Mouse (Mus musculus): ENCODE results near the gene Ubp1. TPM values are rescaled to one million over a fixed set of nuclear protein-coding genes. Genes with fewer than 3 reads are reported as not detected.

The Ubp1 gene
- polyA plus RNA-seq, 1 experiment from 2014 or later: 37.6 TPM

DNA sequence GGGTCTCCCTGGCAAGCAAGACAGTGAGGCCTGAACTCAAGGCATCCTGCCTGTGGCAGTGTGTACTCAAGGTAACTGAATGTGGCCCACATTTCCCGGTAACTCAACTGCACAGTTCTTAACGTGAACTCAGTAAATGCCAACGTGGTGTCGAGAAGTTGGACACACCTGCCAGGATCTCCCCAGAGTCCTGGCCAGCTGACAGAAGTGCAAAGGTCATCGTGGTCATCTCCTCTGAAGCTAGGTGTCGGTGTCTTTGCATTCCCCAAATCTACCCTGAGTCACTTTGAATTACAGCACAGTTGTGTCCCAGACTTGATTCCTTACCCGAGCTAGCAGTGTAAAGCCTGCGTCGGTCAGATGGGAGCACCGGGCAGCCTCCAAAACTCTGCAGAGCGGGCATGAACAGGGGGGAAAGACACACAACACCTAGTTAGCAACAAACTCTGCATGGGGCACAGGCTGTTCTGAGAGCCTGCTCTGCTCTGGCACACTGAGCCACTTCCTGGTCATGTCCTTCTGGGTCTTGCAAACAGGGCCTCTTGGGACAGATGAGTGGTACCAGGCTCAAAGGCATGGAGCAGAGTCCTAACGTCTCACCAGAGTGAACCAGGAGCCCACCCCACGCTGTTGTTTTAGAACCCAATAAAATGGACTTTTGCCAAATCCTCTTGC is 54.3 kb downstream of the Ubp1 start:
- peaks cover 43% of the 10 kb centered on the region for H3K36me3 ChIP-seq
- no peak overlapping the region for H3K9ac ChIP-seq (replicated peaks)
- H3K27me3 ChIP-seq: no peaks in the 10 kb centered on the region
- no peak overlapping the region for H3K27ac ChIP-seq
- H3K4me1 ChIP-seq (replicated peaks): peaks cover 14% of the 10 kb centered on the region
- ATAC-seq: no peak
- WGBS: 88% methylated on average over 13 of the region's 13 CpGs
- H3K4me2 ChIP-seq (replicated peaks): no peak overlapping the region
- no peak overlapping the region for H3K4me3 ChIP-seq (replicated peaks)
- no peaks in the 10 kb centered on the region for H3K9me3 ChIP-seq

GRCm38 (mm10) chr9:113990547-113991248 is 60.0 kb downstream of the Ubp1 start:
- ATAC-seq: peak; percentile 77
- Histone ChIP-seq H3K27ac (no peak overlapping the region), H3K36me3 (peaks cover 12% of the 10 kb centered on the region), H3K4me1 (replicated peaks) (no peaks in the 10 kb centered on the region), H3K4me2 (replicated peaks) (peak overlapping the region; percentile 38), H3K4me3 (replicated peaks) (no peak overlapping the region), H3K9me3 (no peaks in the 10 kb centered on the region), H3K9ac (replicated peaks) (no peak overlapping the region), H3K27me3 (no peaks in the 10 kb centered on the region)
- 29% methylated on average over 18 of the region's 18 CpGs for WGBS

GRCm38 (mm10) chr9:113992810-113993209 is 62.1 kb downstream of the Ubp1 start:
- no peak for ATAC-seq
- no peaks in the 10 kb centered on the region for H3K27me3 ChIP-seq
- no peak overlapping the region for H3K4me3 ChIP-seq (replicated peaks)
- H3K4me2 ChIP-seq (replicated peaks): no peak overlapping the region
- H3K36me3 ChIP-seq: peaks cover 5% of the 10 kb centered on the region; the same call in 1 of the 2 replicates
- H3K9me3 ChIP-seq: no peaks in the 10 kb centered on the region
- 90% methylated on average over 7 of the region's 7 CpGs for WGBS
- H3K9ac ChIP-seq (replicated peaks): no peak overlapping the region
- no peak overlapping the region for H3K27ac ChIP-seq
- no peaks in the 10 kb centered on the region for H3K4me1 ChIP-seq (replicated peaks)

DNA sequence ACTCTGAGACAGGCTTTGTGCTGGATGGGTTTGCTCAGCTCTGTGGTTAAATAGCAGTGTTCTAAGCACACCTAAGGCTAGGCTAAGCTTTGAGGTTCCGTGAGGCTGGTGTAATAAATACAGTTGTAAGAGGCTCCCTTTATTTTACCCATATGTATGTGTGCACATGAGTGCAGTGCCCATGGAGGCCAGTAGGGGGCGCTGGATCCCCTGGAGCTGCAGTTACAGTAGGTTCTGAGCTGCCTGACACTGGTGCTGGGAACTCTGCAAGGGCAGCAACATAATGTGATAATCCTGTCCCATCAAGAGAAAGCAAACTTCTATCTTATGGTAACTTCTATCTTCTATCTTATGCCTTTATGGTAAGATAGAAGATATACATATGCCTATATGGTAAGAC is 67.6 kb downstream of the Ubp1 start:
- no peak overlapping the region for H3K4me3 ChIP-seq (replicated peaks)
- no peak overlapping the region for H3K9ac ChIP-seq (replicated peaks)
- H3K27me3 ChIP-seq: no peaks in the 10 kb centered on the region
- no peak overlapping the region for H3K4me2 ChIP-seq (replicated peaks)
- ATAC-seq: no peak
- no peaks in the 10 kb centered on the region for H3K4me1 ChIP-seq (replicated peaks)
- WGBS: 63% methylated on average over 2 of the region's 2 CpGs
- H3K27ac ChIP-seq: no peak overlapping the region
- H3K9me3 ChIP-seq: no peaks in the 10 kb centered on the region
- H3K36me3 ChIP-seq: peaks cover 35% of the 10 kb centered on the region

- Histone ChIP-seq H3K27ac (no peak overlapping the region), H3K27me3 (no peaks in the 10 kb centered on the region), H3K4me2 (replicated peaks) (no peak overlapping the region), H3K9me3 (no peaks in the 10 kb centered on the region), H3K36me3 (peaks cover 9% of the 10 kb centered on the region), H3K4me3 (replicated peaks) (no peak overlapping the region), H3K4me1 (replicated peaks) (no peaks in the 10 kb centered on the region), H3K9ac (replicated peaks) (no peak overlapping the region)
- 79% methylated on average over 9 of the region's 9 CpGs for WGBS
- ATAC-seq: no peak
Measured at GRCm38 (mm10) chr9:114006801-114007200, 76.1 kb downstream of the Ubp1 start.

- H3K27me3 ChIP-seq: no peaks in the 10 kb centered on the region
- H3K4me1 ChIP-seq (replicated peaks): no peaks in the 10 kb centered on the region
- H3K36me3 ChIP-seq: peaks cover 6% of the 10 kb centered on the region; the same call in 1 of the 2 replicates
- no peak overlapping the region for H3K9ac ChIP-seq (replicated peaks)
- WGBS: 91% methylated on average over 9 of the region's 9 CpGs
- H3K9me3 ChIP-seq: no peaks in the 10 kb centered on the region
- no peak for ATAC-seq
- H3K4me2 ChIP-seq (replicated peaks): no peak overlapping the region
- no peak overlapping the region for H3K4me3 ChIP-seq (replicated peaks)
- no peak overlapping the region for H3K27ac ChIP-seq
Measured at GRCm38 (mm10) chr9:114007850-114008350, 77.2 kb downstream of the Ubp1 start.

DNA sequence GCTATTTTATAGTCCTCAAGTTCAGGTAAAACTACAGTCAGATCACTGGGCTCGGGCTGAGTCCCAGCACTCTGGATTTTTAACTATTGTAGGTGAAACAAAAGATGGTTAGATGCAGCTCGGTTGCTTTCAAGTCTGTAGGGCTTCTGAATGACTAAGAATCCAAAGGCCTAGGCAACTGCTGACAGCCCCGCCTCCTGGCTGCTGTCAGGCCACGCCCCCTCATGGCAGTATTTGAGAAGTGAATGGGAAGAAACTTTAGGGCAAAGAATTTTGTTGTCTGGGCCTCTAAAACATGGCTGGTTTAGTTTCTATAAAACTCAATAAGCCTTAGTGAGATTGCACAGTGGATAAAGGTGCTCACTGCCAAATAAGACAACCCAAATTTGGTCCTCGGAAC is 78.8 kb downstream of the Ubp1 start:
- no peaks in the 10 kb centered on the region for H3K9me3 ChIP-seq
- peaks cover 13% of the 10 kb centered on the region; the same call in 1 of the 2 replicates for H3K36me3 ChIP-seq
- H3K27me3 ChIP-seq: no peaks in the 10 kb centered on the region
- H3K9ac ChIP-seq (replicated peaks): no peak overlapping the region
- WGBS: 41% methylated on average over 5 of the region's 5 CpGs
- H3K4me1 ChIP-seq (replicated peaks): no peaks in the 10 kb centered on the region
- no peak for ATAC-seq
- no peak overlapping the region for H3K4me3 ChIP-seq (replicated peaks)
- H3K27ac ChIP-seq: no peak overlapping the region
- H3K4me2 ChIP-seq (replicated peaks): no peak overlapping the region

GRCm38 (mm10) chr9:114011203-114011602 is 80.5 kb downstream of the Ubp1 start:
- H3K9me3 ChIP-seq: no peaks in the 10 kb centered on the region
- 73% methylated on average over 18 of the region's 18 CpGs for WGBS
- H3K4me3 ChIP-seq (replicated peaks): no peak overlapping the region
- H3K36me3 ChIP-seq: peaks cover 13% of the 10 kb centered on the region; the same call in 1 of the 2 replicates
- no peak overlapping the region for H3K4me2 ChIP-seq (replicated peaks)
- ATAC-seq: no peak
- H3K27me3 ChIP-seq: no peaks in the 10 kb centered on the region
- H3K9ac ChIP-seq (replicated peaks): no peak overlapping the region
- no peaks in the 10 kb centered on the region for H3K4me1 ChIP-seq (replicated peaks)
- no peak overlapping the region for H3K27ac ChIP-seq

GRCm38 (mm10) chr9:114014034-114014433 is 83.3 kb downstream of the Ubp1 start:
- Histone ChIP-seq H3K9me3 (no peaks in the 10 kb centered on the region), H3K9ac (replicated peaks) (no peak overlapping the region), H3K27ac (no peak overlapping the region), H3K27me3 (no peaks in the 10 kb centered on the region), H3K4me2 (replicated peaks) (no peak overlapping the region), H3K4me1 (replicated peaks) (no peaks in the 10 kb centered on the region), H3K4me3 (replicated peaks) (no peak overlapping the region), H3K36me3 (peaks cover 13% of the 10 kb centered on the region; the same call in 1 of the 2 replicates)
- WGBS: 83% methylated on average over 1 of the region's 1 CpGs
- no peak for ATAC-seq

DNA sequence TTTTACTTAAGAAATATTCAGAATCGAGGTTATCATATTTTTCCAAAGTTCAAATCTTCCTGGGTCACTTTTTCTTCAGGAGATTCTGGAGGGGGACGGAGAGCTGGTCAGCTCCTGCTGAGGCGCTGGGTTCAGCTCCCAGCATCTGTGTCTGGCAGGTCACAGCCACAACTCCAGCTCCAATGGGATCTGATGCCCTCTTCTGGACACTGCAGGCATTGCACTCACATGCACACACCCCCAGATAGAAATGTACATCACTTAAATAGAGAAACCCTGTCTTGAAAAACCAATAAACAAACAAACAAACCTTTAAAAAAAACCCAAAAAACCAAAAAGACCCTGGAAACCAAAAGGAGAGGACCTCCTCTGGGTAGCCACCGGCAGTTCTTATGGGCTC is 85.0 kb downstream of the Ubp1 start:
- WGBS: 90% methylated on average over 4 of the region's 4 CpGs
- no peaks in the 10 kb centered on the region for H3K9me3 ChIP-seq

DNA sequence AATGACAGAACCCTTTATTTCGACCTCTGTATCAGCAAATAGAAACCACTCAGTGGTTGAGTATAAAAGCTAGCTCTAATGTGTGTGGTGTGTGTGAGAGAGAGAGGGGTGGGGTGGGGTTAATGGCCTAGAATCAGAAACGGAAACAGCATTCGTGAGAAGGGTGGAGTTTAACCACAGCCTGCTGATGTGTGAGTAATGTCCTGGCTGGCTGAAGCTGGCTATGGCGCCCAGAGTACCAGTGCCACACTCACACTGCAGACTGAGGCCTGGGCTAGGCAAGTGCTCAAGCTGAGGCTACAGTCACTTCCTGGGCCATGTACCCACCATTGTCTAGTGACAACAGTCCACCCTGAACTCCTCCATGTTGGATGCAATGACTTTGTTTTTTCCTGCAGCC is 85.7 kb downstream of the Ubp1 start:
- Histone ChIP-seq H3K9me3 (no peaks in the 10 kb centered on the region), H3K36me3 (peaks cover 13% of the 10 kb centered on the region; the same call in 1 of the 2 replicates), H3K4me1 (replicated peaks) (no peaks in the 10 kb centered on the region), H3K9ac (replicated peaks) (no peak overlapping the region), H3K4me3 (replicated peaks) (no peak overlapping the region), H3K27me3 (no peaks in the 10 kb centered on the region), H3K4me2 (replicated peaks) (no peak overlapping the region), H3K27ac (no peak overlapping the region)
- ATAC-seq: no peak
- 89% methylated on average over 4 of the region's 4 CpGs for WGBS

More for the DNA sequence above, 85.0 kb downstream of the Ubp1 start:
- Histone ChIP-seq H3K4me2 (replicated peaks) (no peak overlapping the region), H3K4me1 (replicated peaks) (no peaks in the 10 kb centered on the region), H3K27ac (no peak overlapping the region), H3K9ac (replicated peaks) (no peak overlapping the region), H3K27me3 (no peaks in the 10 kb centered on the region), H3K36me3 (peaks cover 13% of the 10 kb centered on the region; the same call in 1 of the 2 replicates), H3K4me3 (replicated peaks) (no peak overlapping the region)
- ATAC-seq: no peak

DNA sequence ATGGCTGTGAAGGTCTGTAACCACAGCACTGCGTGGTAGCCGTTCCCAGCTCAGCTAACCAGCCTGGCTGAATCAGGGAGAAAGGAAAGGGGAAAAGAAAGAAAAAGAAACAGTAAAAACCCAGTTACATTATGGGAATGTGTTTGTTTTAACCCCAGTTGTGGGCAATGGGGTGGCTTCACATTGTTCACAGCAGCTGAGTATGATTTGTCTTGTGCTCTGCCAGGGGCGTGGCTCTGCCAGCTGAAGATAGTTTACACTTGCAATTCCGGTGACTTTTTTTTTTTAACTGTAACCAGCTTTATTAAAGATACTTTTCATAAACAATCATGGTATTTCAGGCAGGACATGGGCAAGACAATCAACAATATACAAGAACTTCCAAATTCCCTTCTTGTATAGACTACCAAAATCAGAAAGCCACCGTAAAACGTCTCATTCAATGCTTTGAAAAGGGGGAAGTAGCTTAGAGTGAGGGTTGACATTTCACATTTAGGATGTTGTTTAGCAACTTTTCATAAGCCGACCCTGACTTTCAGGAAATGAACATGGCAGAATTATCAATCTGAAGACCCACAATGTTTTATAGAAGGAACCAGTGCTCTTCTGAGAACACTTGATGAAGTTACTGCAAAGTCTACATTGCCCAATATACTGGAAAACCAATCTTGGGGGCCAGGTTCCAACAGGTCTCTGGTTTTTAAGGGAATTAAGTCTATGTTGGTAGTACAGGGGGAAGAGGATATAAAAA is 88.5 kb downstream of the Ubp1 start:
- H3K4me2 ChIP-seq (replicated peaks): no peak overlapping the region
- ATAC-seq: no peak
- H3K27ac ChIP-seq: no peak overlapping the region
- H3K4me3 ChIP-seq (replicated peaks): no peak overlapping the region
- no peaks in the 10 kb centered on the region for H3K36me3 ChIP-seq
- H3K27me3 ChIP-seq: no peaks in the 10 kb centered on the region
- H3K9me3 ChIP-seq: no peaks in the 10 kb centered on the region
- H3K9ac ChIP-seq (replicated peaks): no peak overlapping the region
- 91% methylated on average over 7 of the region's 7 CpGs for WGBS
- H3K4me1 ChIP-seq (replicated peaks): no peaks in the 10 kb centered on the region

All from midbrain, embryonic 13.5 days (tissue).